Mouse (Mus musculus): ENCODE measurements around the gene AY358078.
"Not testable (repeated sequence)": the region's sequence is repeated elsewhere in the genome, so short reads cannot be mapped to it uniquely, and the experiment has no call there.

Gene AY358078

GRCm38 (mm10) chr14:51799746-51800145 lies at the start of gene AY358078:
Gene AY358078 (plus strand): TSS chr14:51800046.
- DNase-seq, result no peak

GRCm38 (mm10) chr14:51755944-51756343 lies 43.9 kb upstream of the AY358078 start:
- no peak for DNase-seq

- not testable (repeated sequence) for DNase-seq
Observed at GRCm38 (mm10) chr14:51771378-51771777, 28.5 kb upstream of the AY358078 start.

- no peak for DNase-seq
Observed at GRCm38 (mm10) chr14:51773490-51773889, 26.4 kb upstream of the AY358078 start, which contains the start of gene Ang4. Gene Ang4 (minus strand): TSS chr14:51773590.

- DNase-seq, result no peak
Observed at GRCm38 (mm10) chr14:51777791-51778190, 22.1 kb upstream of the AY358078 start.

GRCm38 (mm10) chr14:51778865-51779481 lies 20.9 kb upstream of the AY358078 start:
- DNase-seq, result no peak

- no peak for DNase-seq
Observed at GRCm38 (mm10) chr14:51786335-51786734, 13.5 kb upstream of the AY358078 start.

GRCm38 (mm10) chr14:51787061-51787460 lies 12.8 kb upstream of the AY358078 start:
- DNase-seq, result peak; percentile 5 to 8

GRCm38 (mm10) chr14:51789196-51789595 lies 10.7 kb upstream of the AY358078 start:
- no peak for DNase-seq

- DNase-seq, result no peak
Observed at GRCm38 (mm10) chr14:51794106-51794505, 5.7 kb upstream of the AY358078 start.

- DNase-seq, result no peak
Observed at GRCm38 (mm10) chr14:51826625-51827024, 26.8 kb downstream of the AY358078 start.

GRCm38 (mm10) chr14:51827842-51828241 lies 28.0 kb downstream of the AY358078 start:
- peak; percentile 18 to 40 for DNase-seq

GRCm38 (mm10) chr14:51829188-51829587 lies 29.3 kb downstream of the AY358078 start:
- DNase-seq, result no peak

- peak in 1 of 2 experiments; percentile 16 for DNase-seq
Observed at GRCm38 (mm10) chr14:51838480-51838879, 38.6 kb downstream of the AY358078 start.

- DNase-seq, result no peak
Observed at GRCm38 (mm10) chr14:51842250-51842649, 42.4 kb downstream of the AY358078 start.

- no peak for DNase-seq
Observed at GRCm38 (mm10) chr14:51842781-51843180, 42.9 kb downstream of the AY358078 start.

GRCm38 (mm10) chr14:51843882-51844281 lies 44.0 kb downstream of the AY358078 start:
- DNase-seq, result no peak

GRCm38 (mm10) chr14:51846566-51846965 lies 46.7 kb downstream of the AY358078 start:
- DNase-seq, result no peak

- DNase-seq, result peak in 1 of 2 experiments; percentile 7
Observed at GRCm38 (mm10) chr14:51851006-51851405, 51.2 kb downstream of the AY358078 start.

GRCm38 (mm10) chr14:51853399-51853798 lies 53.6 kb downstream of the AY358078 start, which contains the start of gene Ear6:
Gene Ear6 (plus strand): TSS chr14:51853699.
- DNase-seq, result no peak

GRCm38 (mm10) chr14:51855280-51855679 lies 55.4 kb downstream of the AY358078 start:
- DNase-seq, result not testable (repeated sequence)

- peak in 1 of 2 experiments; percentile 22 for DNase-seq
Observed at GRCm38 (mm10) chr14:51863603-51864002, 63.8 kb downstream of the AY358078 start.

GRCm38 (mm10) chr14:51870756-51871155 lies 70.9 kb downstream of the AY358078 start:
- no peak for DNase-seq

- DNase-seq, result no peak
Observed at GRCm38 (mm10) chr14:51871741-51872140, 71.9 kb downstream of the AY358078 start.
